ENCODE assay signal across 21 mouse cellular contexts in the genomic region with DNA sequence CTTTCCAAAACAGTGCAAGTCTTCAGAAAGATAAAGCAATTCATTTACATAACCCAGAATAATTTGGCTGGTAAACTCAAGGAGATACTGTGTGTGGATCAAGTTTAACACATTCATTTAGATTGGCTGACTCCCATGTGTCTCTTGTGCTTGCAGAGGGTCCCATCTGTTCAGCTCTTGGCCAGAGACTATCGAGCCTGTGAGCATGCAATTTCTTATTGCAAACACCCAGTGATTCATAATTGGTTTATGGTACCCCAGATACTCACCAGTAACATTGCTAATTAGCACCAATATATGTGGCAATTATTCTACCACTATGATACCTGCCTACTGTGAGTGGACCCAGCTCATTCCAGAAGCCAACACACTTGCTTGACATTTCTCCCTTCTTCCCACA.
DNase-seq lines count a peak whose midpoint lies in the region; ATAC-seq and TF ChIP-seq lines count a peak whose summit lies in the region.
"Had no signal": no experiment of that assay in that cellular context is flagged by ENCODE, and none has a peak within 500 bp of the region (broad histone marks: within the 10 kb centered on the region; RNA-seq: fewer than 3 reads in every experiment).

No protein-coding gene starts in this region.

- TF ChIP-seq CTCF in midbrain, postnatal 0 days (IDR thresholded peaks at IDR 0.05): no peak

- peak; percentile 41; the same call in 1 of the 2 replicates for ATAC-seq in frontal cortex, adult (ENCODE audit: low TSS enrichment)
- ATAC-seq in midbrain, postnatal 0 days (ENCODE audit: low FRiP score): no peak
- ATAC-seq in midbrain, embryonic 16.5 days: no peak
- ATAC-seq in forebrain, embryonic 14.5 days: peak; percentile 83
- ATAC-seq: lung, postnatal 0 days had no signal

- no peaks in the 10 kb centered on the region for H3K9me3 ChIP-seq in midbrain, postnatal 0 days (ENCODE audit: low read length)
- H3K9me3 ChIP-seq in midbrain, embryonic 16.5 days (replicated peaks; ENCODE audit: control insufficient read depth, low read length, poor library complexity, severe bottlenecking): no peaks in the 10 kb centered on the region
- no peaks in the 10 kb centered on the region for H3K9me3 ChIP-seq in forebrain, embryonic 14.5 days (replicated peaks; ENCODE audit: control insufficient read depth, low read length)
- H3K9me3 ChIP-seq: embryonic facial prominence, embryonic 15.5 days; limb, embryonic 13.5 days had no signal

- H3K4me2 ChIP-seq in midbrain, postnatal 0 days (ENCODE audit: low read depth, low read length, poor library complexity, severe bottlenecking): no peak overlapping the region
- no peak overlapping the region for H3K4me2 ChIP-seq in midbrain, embryonic 16.5 days (ENCODE audit: low read length)
- no peak overlapping the region for H3K4me2 ChIP-seq in forebrain, embryonic 14.5 days (ENCODE audit: low read length)
- H3K4me2 ChIP-seq: embryonic facial prominence, embryonic 15.5 days; limb, embryonic 13.5 days had no signal

- no peaks in the 10 kb centered on the region for H3K27me3 ChIP-seq in midbrain, postnatal 0 days (ENCODE audit: insufficient read depth, low read length)
- H3K27me3 ChIP-seq in midbrain, embryonic 16.5 days (ENCODE audit: control insufficient read depth, insufficient read depth, low read depth, low read length): no peaks in the 10 kb centered on the region
- H3K27me3 ChIP-seq in forebrain, embryonic 14.5 days (replicated peaks; ENCODE audit: control insufficient read depth, insufficient read depth, low read length): no peaks in the 10 kb centered on the region
- H3K27me3 ChIP-seq: embryonic facial prominence, embryonic 15.5 days; limb, embryonic 13.5 days had no signal

- WGBS in midbrain, postnatal 0 days: 67% methylated on average over 1 of the region's 1 CpGs
- WGBS in midbrain, embryonic 16.5 days: 75% methylated on average over 1 of the region's 1 CpGs
- WGBS in forebrain, embryonic 14.5 days: 64% methylated on average over 1 of the region's 1 CpGs

- no peak overlapping the region for H3K27ac ChIP-seq in midbrain, postnatal 0 days (ENCODE audit: low read depth, low read length)
- no peak overlapping the region for H3K27ac ChIP-seq in midbrain, embryonic 16.5 days (ENCODE audit: low read length)
- no peak overlapping the region; the same call in 1 of the 2 replicates for H3K27ac ChIP-seq in forebrain, embryonic 14.5 days (ENCODE audit: low read depth, low read length)
- H3K27ac ChIP-seq: embryonic facial prominence, embryonic 15.5 days; limb, embryonic 13.5 days; liver, embryonic 14.5 days had no signal

- no peak for DNase-seq in frontal cortex, postnatal 14 days (ENCODE audit: low spot score in 2 of 2)
- DNase-seq in midbrain, postnatal 0 days (ENCODE audit: low spot score): peak; percentile 59
- DNase-seq in forebrain, embryonic 14.5 days (ENCODE audit: low spot score): peak; percentile 80
- DNase-seq in layer of hippocampus, adult 9-11 months: peak; percentile 37
- no peak for DNase-seq in urinary bladder, postnatal 10 days (ENCODE audit: low spot score)
- no peak for DNase-seq in kidney, adult 8-10 months
- DNase-seq: adrenal gland, adult 8-10 months; B cell, adult 2 months; cerebellum, adult 9-11 months; embryo, embryonic 11 days; gastrocnemius, postnatal 10 days; kidney, adult 2 months; kidney, postnatal 36 days; midbrain, embryonic 14.5 days; thymus, adult 18-20 months had no signal

- H3K9ac ChIP-seq in midbrain, postnatal 0 days (replicated peaks; ENCODE audit: low read length, poor library complexity, severe bottlenecking): no peak overlapping the region
- H3K9ac ChIP-seq in midbrain, embryonic 16.5 days (ENCODE audit: low read depth, low read length): no peak overlapping the region
- no peak overlapping the region for H3K9ac ChIP-seq in forebrain, embryonic 14.5 days (ENCODE audit: low read length)
- H3K9ac ChIP-seq: embryonic facial prominence, embryonic 15.5 days; limb, embryonic 13.5 days; liver, embryonic 14.5 days had no signal

- no peak overlapping the region for H3K4me3 ChIP-seq in midbrain, postnatal 0 days (ENCODE audit: low read depth, low read length)
- H3K4me3 ChIP-seq in midbrain, embryonic 16.5 days (ENCODE audit: low read depth, low read length): no peak overlapping the region
- H3K4me3 ChIP-seq in forebrain, embryonic 14.5 days (ENCODE audit: low read depth, low read length): no peak overlapping the region
- H3K4me3 ChIP-seq: embryonic facial prominence, embryonic 15.5 days; limb, embryonic 13.5 days had no signal

- H3K4me1 ChIP-seq in midbrain, postnatal 0 days (ENCODE audit: insufficient read depth, low read length): no peaks in the 10 kb centered on the region
- H3K4me1 ChIP-seq in midbrain, embryonic 16.5 days (ENCODE audit: control insufficient read depth, insufficient read depth, low read length): 0 out of 2 replicates have a peak, but pooled peaks cover 2% of the 10 kb centered on the region
- H3K4me1 ChIP-seq in forebrain, embryonic 14.5 days (ENCODE audit: control insufficient read depth, insufficient read depth, low read length): 0 out of 2 replicates have a peak, but pooled peaks cover 5% of the 10 kb centered on the region
- H3K4me1 ChIP-seq: embryonic facial prominence, embryonic 15.5 days had no signal

- no peaks in the 10 kb centered on the region for H3K36me3 ChIP-seq in midbrain, postnatal 0 days (ENCODE audit: insufficient read depth, low read length)
- H3K36me3 ChIP-seq in midbrain, embryonic 16.5 days (ENCODE audit: control insufficient read depth, insufficient read depth, low read length): no peaks in the 10 kb centered on the region
- no peaks in the 10 kb centered on the region for H3K36me3 ChIP-seq in forebrain, embryonic 14.5 days (ENCODE audit: control insufficient read depth, insufficient read depth, low read length)
- H3K36me3 ChIP-seq: embryonic facial prominence, embryonic 15.5 days; limb, embryonic 13.5 days had no signal

Comparison
In these comparisons a context has a peak if more than half of its experiments do, and no peak if none do; other contexts are left out.
1. ATAC-seq: peak in frontal cortex, adult (single experiment) and forebrain, embryonic 14.5 days (single experiment); none in midbrain, postnatal 0 days (single experiment) and midbrain, embryonic 16.5 days (single experiment).
2. DNase-seq: peak in midbrain, postnatal 0 days (single experiment), forebrain, embryonic 14.5 days (single experiment) and layer of hippocampus, adult 9-11 months (single experiment); none in frontal cortex, postnatal 14 days (0 of 2), urinary bladder, postnatal 10 days (single experiment) and kidney, adult 8-10 months (0 of 2).